Mouse (Mus musculus) spleen, adult 2 months (tissue): Measurements from ENCODE around the gene Wdr43.

Experiments used
- CTCF ChIP-seq: fragments of 200-500 bp; IDR thresholded peaks from 2 replicates; pipeline ENCODE4 v1.5.1; 2011; ENCODE audit warnings: mild to moderate bottlenecking, inconsistent platforms; ENCODE audit not compliant: insufficient read depth, insufficient read length, insufficient replicate concordance; ENCODE audit errors: extremely low read depth
- POLR2A ChIP-seq: fragments of 200-500 bp; IDR thresholded peaks from 2 replicates; pipeline ENCODE4 v1.6.1; 2011; ENCODE audit warnings: low read depth, low read length, inconsistent platforms

- TF ChIP-seq CTCF (no peak), POLR2A (no peak)
Measured at GRCm38 (mm10) chr17:71617974-71618373, 2.3 kb downstream of the Wdr43 start.
